Mouse (Mus musculus) spleen, adult 2 months (tissue): ENCODE measurements around the gene Park7. TPM values are rescaled to one million over a fixed set of nuclear protein-coding genes. Genes with fewer than 3 reads are reported as not detected.

Experiments
- DNase-seq, 2 experiments: peaks; one replicate each; pipeline versions ENCODE4 v3.0.0 to v3.0.0-alpha.2; 2012 to 2021; ENCODE audit warnings: low spot score in 2 of 2, low read depth in 1 of 2
- H3K27ac ChIP-seq: fragments of 200-500 bp; 2 replicates; pipeline ENCODE4 v1.5.1; 2012; ENCODE audit warnings: low read length, inconsistent platforms; ENCODE audit not compliant: insufficient read depth
- H3K27me3 ChIP-seq: fragments of 200-500 bp; 2 replicates; pipeline ENCODE4 v1.6.1; 2012; ENCODE audit warnings: mild to moderate bottlenecking, moderate library complexity, low read length, inconsistent platforms; ENCODE audit not compliant: control insufficient read depth, insufficient read depth
- H3K36me3 ChIP-seq: fragments of 200-500 bp; 2 replicates; pipeline ENCODE4 v1.6.1; 2012; ENCODE audit warnings: mild to moderate bottlenecking, low read length, inconsistent platforms; ENCODE audit not compliant: control insufficient read depth, insufficient read depth
- H3K4me1 ChIP-seq: fragments of 200-500 bp; 2 replicates; pipeline ENCODE4 v1.6.1; 2011; ENCODE audit warnings: inconsistent platforms; ENCODE audit not compliant: control insufficient read depth, insufficient read depth, insufficient read length
- H3K4me3 ChIP-seq: fragments of 200-500 bp; 2 replicates; pipeline ENCODE4 v1.5.1; 2011; ENCODE audit warnings: mild to moderate bottlenecking, inconsistent platforms; ENCODE audit not compliant: insufficient read depth, insufficient read length; ENCODE audit errors: extremely low read depth
- CTCF ChIP-seq: fragments of 200-500 bp; IDR thresholded peaks from 2 replicates; pipeline ENCODE4 v1.5.1; 2011; ENCODE audit warnings: mild to moderate bottlenecking, inconsistent platforms; ENCODE audit not compliant: insufficient read depth, insufficient read length, insufficient replicate concordance; ENCODE audit errors: extremely low read depth
- POLR2A ChIP-seq: fragments of 200-500 bp; IDR thresholded peaks from 2 replicates; pipeline ENCODE4 v1.6.1; 2011; ENCODE audit warnings: low read depth, low read length, inconsistent platforms
- WGBS: fragments of 180-500 bp; shearing (Covaris S2); methylation state at CpG from one replicate; pipeline ENCODE4 v1.1.7; 2018; 5-methylcytosine and 5-hydroxymethylcytosine counted together
- polyA plus RNA-seq: library from polyadenylated mRNA; depleted of rRNA; stranded (reverse); fragments of >200 nt; gene quantifications from 2 replicates; pipeline ENCODE4 v1.2.3, GENCODE M21; 2012; rRNA removed

Park7 gene
- polyA plus RNA-seq, 1 experiment, result 51.4 TPM

- no peak overlapping the region for H3K4me3 ChIP-seq
- no peak for TF ChIP-seq CTCF
- TF ChIP-seq POLR2A, result no peak
- H3K4me1 ChIP-seq, result no peaks in the 10 kb centered on the region; the same call in none of the 2 replicates
- no peaks in the 10 kb centered on the region for H3K36me3 ChIP-seq
- H3K27ac ChIP-seq, result no peak overlapping the region
- no peaks in the 10 kb centered on the region for H3K27me3 ChIP-seq
- 78% methylated on average over 4 of the region's 4 CpGs for WGBS
- no peak for DNase-seq
These were observed 61.8 kb downstream of the Park7 start for GRCm38 (mm10) chr4:150852479-150852878.

GRCm38 (mm10) chr4:150852045-150852444, 62.2 kb downstream of the Park7 start:
- H3K4me3 ChIP-seq, result no peak overlapping the region
- 86% methylated on average over 8 of the region's 8 CpGs for WGBS
- no peak for DNase-seq
- no peak overlapping the region for H3K27ac ChIP-seq
- H3K27me3 ChIP-seq, result no peaks in the 10 kb centered on the region
- H3K4me1 ChIP-seq, result no peaks in the 10 kb centered on the region; the same call in none of the 2 replicates
- no peaks in the 10 kb centered on the region for H3K36me3 ChIP-seq
- no peak for TF ChIP-seq CTCF
- TF ChIP-seq POLR2A, result no peak

GRCm38 (mm10) chr4:150850893-150851292, 63.3 kb downstream of the Park7 start:
- no peaks in the 10 kb centered on the region for H3K27me3 ChIP-seq
- H3K4me3 ChIP-seq, result no peak overlapping the region
- H3K27ac ChIP-seq, result no peak overlapping the region
- no peak for DNase-seq
- no peaks in the 10 kb centered on the region; the same call in none of the 2 replicates for H3K4me1 ChIP-seq
- no peaks in the 10 kb centered on the region for H3K36me3 ChIP-seq
- 90% methylated on average over 4 of the region's 4 CpGs for WGBS
- TF ChIP-seq CTCF (no peak), POLR2A (no peak)

GRCm38 (mm10) chr4:150849964-150850363, 64.3 kb downstream of the Park7 start:
- DNase-seq, result no peak
- H3K4me3 ChIP-seq, result no peak overlapping the region
- 65% methylated on average over 10 of the region's 10 CpGs for WGBS
- H3K4me1 ChIP-seq, result no peaks in the 10 kb centered on the region; the same call in 1 of the 2 replicates
- H3K36me3 ChIP-seq, result no peaks in the 10 kb centered on the region
- no peak overlapping the region for H3K27ac ChIP-seq
- no peak for TF ChIP-seq CTCF
- TF ChIP-seq POLR2A, result no peak
- no peaks in the 10 kb centered on the region for H3K27me3 ChIP-seq

Other genes starting within 250 kb of the Park7 start
- gene Errfi1, start 60.5 kb downstream of the Park7 start, polyA plus RNA-seq, result 13.7 and 15.3 TPM in 2 replicates
- gene Tnfrsf9, start 125 bp upstream of the Park7 start, polyA plus RNA-seq, result 2.2 and 4.0 TPM in 2 replicates
- not detected in 2 replicates for gene Uts2, start 82.7 kb upstream of the Park7 start, polyA plus RNA-seq
- 4.0 and 4.5 TPM in 2 replicates for gene Per3, start 130.2 kb upstream of the Park7 start, polyA plus RNA-seq
- gene Vamp3, start 143.5 kb upstream of the Park7 start, polyA plus RNA-seq, result 15.5 and 16.7 TPM in 2 replicates
- not detected in 2 replicates for gene Gm13090, start 175.1 kb upstream of the Park7 start, polyA plus RNA-seq